ENCODE assay signal across 32 mouse cellular contexts in the genomic region with DNA sequence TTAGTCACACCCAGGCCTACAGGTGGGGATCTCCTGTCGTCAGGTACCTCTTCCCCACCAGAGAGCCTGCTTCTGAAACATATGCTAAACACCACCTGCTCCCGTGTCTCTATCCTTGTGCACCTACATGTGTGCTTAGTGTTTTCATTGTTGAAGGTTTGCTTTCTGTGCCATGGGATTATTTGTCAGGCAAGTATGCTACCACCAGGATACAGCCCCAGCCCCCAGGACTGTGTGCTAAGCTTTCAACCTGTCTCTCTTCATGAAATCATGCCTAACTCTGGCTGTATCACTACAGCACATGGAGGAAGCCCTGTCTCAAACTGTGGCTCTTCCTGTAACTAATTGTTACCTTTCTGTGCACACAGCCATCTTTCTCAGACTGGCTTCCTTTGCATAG.
"Had no signal": no experiment of that assay in that cellular context is flagged by ENCODE, and none has a peak within 500 bp of the region (broad histone marks: within the 10 kb centered on the region; RNA-seq: fewer than 3 reads in every experiment).

No protein-coding gene starts in this region.

- DNase-seq: heart, postnatal 36 days; heart, postnatal 4 days; kidney, adult 11 months; kidney, adult 18-20 months; kidney, adult 2 months; kidney, adult 8-10 months; kidney, adult 9 months; kidney, postnatal 10 days; kidney, postnatal 14 days; kidney, postnatal 25 days; kidney, postnatal 36 days; kidney, postnatal 4 days; layer of hippocampus, adult 9-11 months; layer of hippocampus, postnatal 36 days had no signal

- H3K4me3 ChIP-seq: heart, embryonic 12.5 days; heart, embryonic 13.5 days; heart, embryonic 15.5 days; hindbrain, embryonic 10.5 days; hindbrain, embryonic 12.5 days; hindbrain, embryonic 13.5 days; hindbrain, embryonic 15.5 days; intestine, embryonic 15.5 days; kidney, embryonic 15.5 days; layer of hippocampus, adult 2 months; left cerebral cortex, adult 2 months had no signal

- H3K9me3 ChIP-seq: heart, embryonic 12.5 days; heart, embryonic 13.5 days; heart, embryonic 15.5 days; hindbrain, embryonic 10.5 days; hindbrain, embryonic 12.5 days; hindbrain, embryonic 15.5 days; intestine, embryonic 15.5 days; kidney, embryonic 15.5 days had no signal

- H3K36me3 ChIP-seq: heart, embryonic 12.5 days; heart, embryonic 13.5 days; heart, embryonic 15.5 days; hindbrain, embryonic 10.5 days; hindbrain, embryonic 12.5 days; hindbrain, embryonic 13.5 days; hindbrain, embryonic 15.5 days; intestine, embryonic 15.5 days; kidney, embryonic 15.5 days had no signal

- H3K27ac ChIP-seq: heart, embryonic 13.5 days; heart, embryonic 15.5 days; hindbrain, embryonic 10.5 days; hindbrain, embryonic 12.5 days; hindbrain, embryonic 14.5 days; hindbrain, embryonic 15.5 days; hindbrain, postnatal 0 days; intestine, embryonic 15.5 days; kidney, embryonic 15.5 days; kidney, postnatal 0 days; layer of hippocampus, adult 2 months; left cerebral cortex, adult 2 months had no signal

- H3K4me1 ChIP-seq: heart, embryonic 12.5 days; heart, embryonic 13.5 days; heart, embryonic 15.5 days; hindbrain, embryonic 10.5 days; hindbrain, embryonic 12.5 days; intestine, embryonic 15.5 days; kidney, embryonic 15.5 days had no signal

- H3K4me2 ChIP-seq: heart, embryonic 11.5 days; heart, embryonic 12.5 days; heart, embryonic 13.5 days; heart, embryonic 15.5 days; hindbrain, embryonic 12.5 days; hindbrain, embryonic 13.5 days; hindbrain, embryonic 14.5 days; hindbrain, embryonic 15.5 days; intestine, embryonic 15.5 days; kidney, embryonic 15.5 days had no signal

- H3K27me3 ChIP-seq: heart, embryonic 12.5 days; heart, embryonic 13.5 days; heart, embryonic 15.5 days; hindbrain, embryonic 12.5 days; hindbrain, embryonic 13.5 days; hindbrain, embryonic 15.5 days; intestine, embryonic 15.5 days; kidney, embryonic 15.5 days had no signal

- ATAC-seq: hindbrain, embryonic 16.5 days; hindbrain, postnatal 0 days; inflammation-experienced regulatory T-cells, adult 6 months; intestine, embryonic 15.5 days; intestine, postnatal 0 days had no signal

- H3K9ac ChIP-seq: heart, embryonic 12.5 days; heart, embryonic 13.5 days; heart, embryonic 15.5 days; hindbrain, embryonic 12.5 days; hindbrain, embryonic 13.5 days; hindbrain, embryonic 14.5 days; hindbrain, embryonic 15.5 days; intestine, embryonic 15.5 days; kidney, embryonic 15.5 days had no signal
